Mouse (Mus musculus): ENCODE data around the gene Eml6. TPM values are rescaled to one million over a fixed set of nuclear protein-coding genes. Genes with fewer than 3 reads are reported as not detected.
A peak's percentile ranks its signal among the peaks of the same experiment; 100 is the strongest.

Eml6 gene
- polyA plus RNA-seq (2014; fragmentation: Nextera tagmentation; extraction: Ambion mirVana): 0.76 and 1.1 TPM in 2 replicates

DNA sequence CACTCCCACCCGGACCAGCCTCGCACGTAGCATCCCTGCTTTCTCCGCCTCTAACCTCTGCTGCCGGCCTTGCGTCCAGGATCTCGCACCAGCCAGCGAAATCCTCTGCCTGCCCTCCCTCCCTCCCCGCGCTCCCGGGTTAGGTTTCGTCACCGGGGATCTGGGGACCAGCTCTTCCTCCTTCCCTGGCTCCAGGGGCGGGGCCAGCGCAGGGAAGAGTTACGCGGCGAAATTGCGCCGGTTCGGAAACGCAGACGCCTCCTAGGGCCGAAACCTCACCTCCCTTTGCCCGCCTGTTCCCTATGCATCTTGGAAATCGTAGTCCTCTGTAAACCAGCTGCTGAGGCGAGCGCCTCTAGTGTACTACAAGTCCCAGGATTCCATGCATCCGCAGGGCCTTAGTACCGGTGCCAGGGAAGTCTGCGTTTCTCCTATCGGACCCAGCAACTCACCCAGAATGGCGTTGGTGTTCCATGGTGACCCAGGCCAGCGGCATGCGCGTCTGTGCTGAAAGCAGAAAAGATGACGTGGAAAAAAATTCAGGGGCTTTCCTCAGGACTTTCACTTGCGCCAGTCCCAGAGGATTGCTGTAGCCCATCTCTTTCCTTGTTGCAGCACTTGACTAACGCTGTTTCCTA lies at the start of gene Eml6:
Gene Eml6, minus strand, starts transcription at position 199 of the 638 bp plus-strand sequence.
- H3K27ac ChIP-seq (ENCODE audit: low read depth, low read length): peak within 1 kb of the TSS; percentile 67; the same call in 1 of the 2 replicates
- H3K36me3 ChIP-seq (ENCODE audit: control insufficient read depth, insufficient read depth, low read length): no peaks in the 10 kb centered on the region
- DNase-seq (ENCODE audit: low spot score): peak; percentile 97
- H3K27me3 ChIP-seq (ENCODE audit: control insufficient read depth, insufficient read depth, low read length): peaks cover 8% of the 10 kb centered on the region; the same call in 1 of the 2 replicates
- ATAC-seq (ENCODE audit: insufficient read depth, low FRiP score, low TSS enrichment): peak; percentile 97
- H3K9ac ChIP-seq (ENCODE audit: low read length): peak within 1 kb of the TSS; percentile 67
- WGBS: under 1% methylated on average over 39 of the region's 39 CpGs
- peak within 1 kb of the TSS; percentile 97 for H3K4me2 ChIP-seq (ENCODE audit: low read depth)
- peak within 1 kb of the TSS; percentile 56 for H3K4me3 ChIP-seq (ENCODE audit: low read depth, low read length)
- no peaks in the 10 kb centered on the region for H3K9me3 ChIP-seq (ENCODE audit: control insufficient read depth, low read length)
- no peaks in the 10 kb centered on the region for H3K4me1 ChIP-seq (ENCODE audit: control insufficient read depth, insufficient read depth, low read length)

DNA sequence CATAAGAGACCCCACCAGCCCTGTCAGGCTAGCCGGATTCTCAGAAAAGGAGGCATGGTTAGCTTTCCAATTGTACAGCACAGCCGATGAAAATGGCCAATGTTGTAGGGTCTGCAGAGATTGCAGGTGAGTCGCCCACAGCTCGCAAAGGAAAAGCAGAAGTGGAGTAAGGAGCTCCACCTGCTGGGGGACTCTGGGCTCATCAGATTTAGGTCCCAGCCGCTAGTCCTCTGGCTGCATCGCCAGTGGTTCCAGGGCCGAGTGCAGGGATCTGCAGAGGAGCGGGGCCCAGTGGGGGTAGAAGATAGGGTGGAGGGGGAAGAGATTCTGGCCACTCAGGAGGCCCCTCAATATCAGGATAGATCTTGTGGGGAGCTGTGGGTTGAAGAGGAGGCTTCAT lies 31.5 kb upstream of the Eml6 start:
- Histone ChIP-seq H3K27me3 (ENCODE audit: control insufficient read depth, insufficient read depth, low read length) (no peaks in the 10 kb centered on the region), H3K4me2 (ENCODE audit: low read depth) (no peak overlapping the region), H3K9ac (ENCODE audit: low read length) (no peak overlapping the region), H3K27ac (ENCODE audit: low read depth, low read length) (no peak overlapping the region), H3K4me3 (ENCODE audit: low read depth, low read length) (no peak overlapping the region), H3K36me3 (ENCODE audit: control insufficient read depth, insufficient read depth, low read length) (no peaks in the 10 kb centered on the region), H3K4me1 (ENCODE audit: control insufficient read depth, insufficient read depth, low read length) (no peaks in the 10 kb centered on the region), H3K9me3 (ENCODE audit: control insufficient read depth, low read length) (no peaks in the 10 kb centered on the region)
- 62% methylated on average over 8 of the region's 8 CpGs for WGBS
- ATAC-seq (ENCODE audit: insufficient read depth, low FRiP score, low TSS enrichment): no peak
- peak; percentile 11 for DNase-seq (ENCODE audit: low spot score)

DNA sequence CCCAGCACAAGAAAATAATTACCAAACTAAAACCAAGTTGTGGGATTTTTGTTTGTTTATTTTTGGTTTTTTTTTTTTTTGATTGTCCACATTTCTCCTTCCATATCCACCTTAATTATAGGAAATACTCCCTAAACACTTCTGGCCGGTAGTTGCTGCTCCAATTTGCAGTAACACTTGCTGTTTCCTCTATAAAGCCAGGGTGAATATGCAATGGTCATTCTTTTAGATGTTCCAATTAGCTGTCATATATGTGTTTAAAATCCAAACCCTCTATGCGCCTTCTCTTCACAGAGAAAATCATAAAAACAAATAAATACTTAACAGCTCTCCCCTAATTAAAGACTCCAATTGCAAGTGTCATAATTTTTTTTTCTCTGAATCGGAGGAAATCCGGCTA lies 689 bp downstream of the Eml6 start:
- H3K9me3 ChIP-seq (ENCODE audit: control insufficient read depth, low read length): no peaks in the 10 kb centered on the region
- ATAC-seq (ENCODE audit: insufficient read depth, low FRiP score, low TSS enrichment): no peak

DNA sequence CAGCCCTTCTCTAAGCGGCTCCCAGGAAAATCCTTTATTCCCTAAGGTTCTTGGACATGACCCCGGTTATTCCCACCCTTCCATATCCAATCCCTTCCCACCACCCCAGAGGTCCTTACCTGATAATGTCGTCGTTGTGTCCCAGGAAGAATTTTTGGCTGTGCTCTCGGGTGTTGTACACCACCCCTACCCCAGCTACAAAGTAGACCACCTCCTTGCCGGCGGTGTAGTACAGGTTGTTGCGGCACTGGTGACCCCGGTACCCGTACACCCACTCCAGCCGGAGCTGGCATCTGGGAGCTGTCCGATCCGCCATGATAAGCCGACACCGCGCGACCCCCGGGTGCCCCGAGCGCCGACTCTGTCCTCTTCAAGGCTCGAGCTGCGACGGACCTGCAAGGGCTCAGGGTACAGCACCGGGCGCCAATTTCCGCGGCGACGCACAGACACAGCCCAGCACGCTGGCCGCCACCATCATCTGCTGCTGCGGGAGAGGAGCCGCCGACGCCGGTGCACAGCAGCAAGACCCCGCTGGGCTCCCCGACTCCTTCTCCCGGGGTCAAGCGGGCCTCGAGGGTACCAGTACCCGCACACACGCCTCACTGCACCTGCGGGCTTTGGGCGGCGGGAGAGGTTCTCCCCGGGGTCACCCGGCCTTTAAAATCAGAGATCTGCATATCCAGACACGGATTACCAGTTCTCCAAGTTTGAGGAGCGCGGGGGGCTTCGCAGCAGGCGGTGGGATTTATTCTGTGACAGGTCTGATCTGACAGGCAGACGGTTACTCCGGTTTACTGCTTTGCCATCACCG lies 1.4 kb downstream of the Eml6 start:
- H3K9me3 ChIP-seq (ENCODE audit: control insufficient read depth, low read length): no peaks in the 10 kb centered on the region
- H3K4me1 ChIP-seq (ENCODE audit: control insufficient read depth, insufficient read depth, low read length): no peaks in the 10 kb centered on the region
- no peaks in the 10 kb centered on the region for H3K36me3 ChIP-seq (ENCODE audit: control insufficient read depth, insufficient read depth, low read length)
- DNase-seq (ENCODE audit: low spot score) (peak; percentile 59), ATAC-seq (ENCODE audit: insufficient read depth, low FRiP score, low TSS enrichment) (peak; percentile 28)
- peak overlapping the region; percentile 54 for H3K9ac ChIP-seq (ENCODE audit: low read length)
- H3K4me3 ChIP-seq (ENCODE audit: low read depth, low read length): peak overlapping the region; percentile 56
- H3K4me2 ChIP-seq (ENCODE audit: low read depth): peak overlapping the region; percentile 97
- H3K27ac ChIP-seq (ENCODE audit: low read depth, low read length): no peak overlapping the region
- H3K27me3 ChIP-seq (ENCODE audit: control insufficient read depth, insufficient read depth, low read length): peaks cover 8% of the 10 kb centered on the region; the same call in 1 of the 2 replicates
- WGBS: under 1% methylated on average over 57 of the region's 57 CpGs

More for the DNA sequence above, 689 bp downstream of the Eml6 start:
- Histone ChIP-seq H3K36me3 (ENCODE audit: control insufficient read depth, insufficient read depth, low read length) (no peaks in the 10 kb centered on the region), H3K27me3 (ENCODE audit: control insufficient read depth, insufficient read depth, low read length) (peaks cover 8% of the 10 kb centered on the region; the same call in 1 of the 2 replicates), H3K9ac (ENCODE audit: low read length) (no peak overlapping the region), H3K4me2 (ENCODE audit: low read depth) (peak overlapping the region; percentile 97), H3K27ac (ENCODE audit: low read depth, low read length) (no peak overlapping the region), H3K4me3 (ENCODE audit: low read depth, low read length) (peak overlapping the region; percentile 56), H3K4me1 (ENCODE audit: control insufficient read depth, insufficient read depth, low read length) (no peaks in the 10 kb centered on the region)
- DNase-seq (ENCODE audit: low spot score): no peak
- WGBS: 8% methylated on average over 4 of the region's 4 CpGs

DNA sequence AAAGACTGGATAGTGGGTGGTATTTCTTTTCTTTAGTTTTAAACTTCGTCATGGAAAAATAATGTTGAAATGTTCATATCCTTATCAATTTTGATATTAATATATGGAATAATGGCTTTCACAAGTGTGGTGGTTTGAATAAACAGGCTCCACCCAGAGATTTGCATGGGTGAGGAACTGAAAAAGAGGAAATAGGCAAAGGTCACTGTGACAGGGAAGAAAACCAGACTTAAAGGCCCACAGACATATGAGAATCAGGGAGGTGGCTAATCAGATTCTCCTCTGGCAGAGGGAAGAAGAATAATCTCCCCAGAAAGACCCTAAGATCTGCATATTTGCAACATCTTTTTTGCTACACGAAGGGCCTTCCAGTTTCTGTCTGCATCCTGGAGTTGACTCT lies 39.6 kb downstream of the Eml6 start:
- H3K9ac ChIP-seq (ENCODE audit: low read length): no peak overlapping the region
- ATAC-seq (ENCODE audit: insufficient read depth, low FRiP score, low TSS enrichment) (no peak), DNase-seq (ENCODE audit: low spot score) (no peak)
- no peaks in the 10 kb centered on the region for H3K27me3 ChIP-seq (ENCODE audit: control insufficient read depth, insufficient read depth, low read length)
- H3K4me1 ChIP-seq (ENCODE audit: control insufficient read depth, insufficient read depth, low read length): no peaks in the 10 kb centered on the region
- no peak overlapping the region for H3K27ac ChIP-seq (ENCODE audit: low read depth, low read length)
- no peaks in the 10 kb centered on the region for H3K9me3 ChIP-seq (ENCODE audit: control insufficient read depth, low read length)
- H3K36me3 ChIP-seq (ENCODE audit: control insufficient read depth, insufficient read depth, low read length): no peaks in the 10 kb centered on the region
- no peak overlapping the region for H3K4me2 ChIP-seq (ENCODE audit: low read depth)
- no peak overlapping the region for H3K4me3 ChIP-seq (ENCODE audit: low read depth, low read length)
- WGBS: 78% methylated on average over 2 of the region's 2 CpGs

DNA sequence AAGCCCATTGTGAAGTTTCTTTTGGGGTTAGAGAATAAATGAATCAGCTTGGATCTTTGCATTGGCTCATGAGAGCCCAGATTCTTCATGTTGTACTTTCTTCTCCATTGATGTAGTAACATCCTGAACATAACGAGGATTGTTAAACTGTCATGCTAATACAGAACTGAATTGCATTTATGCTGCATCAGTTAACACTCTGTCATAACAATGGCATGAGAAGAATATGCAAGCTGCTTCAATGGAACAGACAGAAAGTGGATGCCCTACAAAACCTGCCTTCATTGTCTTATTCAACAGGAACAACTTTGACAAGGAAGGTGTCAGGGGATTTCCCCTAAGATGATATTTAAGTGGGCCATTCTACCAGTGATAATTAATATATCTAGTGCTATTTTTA lies 57.0 kb downstream of the Eml6 start:
- H3K4me2 ChIP-seq (ENCODE audit: low read depth): no peak overlapping the region
- ATAC-seq (ENCODE audit: insufficient read depth, low FRiP score, low TSS enrichment) (no peak), DNase-seq (ENCODE audit: low spot score) (no peak)
- no peaks in the 10 kb centered on the region for H3K36me3 ChIP-seq (ENCODE audit: control insufficient read depth, insufficient read depth, low read length)
- H3K9me3 ChIP-seq (ENCODE audit: control insufficient read depth, low read length): no peaks in the 10 kb centered on the region
- H3K27ac ChIP-seq (ENCODE audit: low read depth, low read length): no peak overlapping the region
- WGBS: 73% methylated on average over 1 of the region's 1 CpGs
- no peak overlapping the region for H3K4me3 ChIP-seq (ENCODE audit: low read depth, low read length)
- H3K9ac ChIP-seq (ENCODE audit: low read length): no peak overlapping the region
- no peaks in the 10 kb centered on the region for H3K4me1 ChIP-seq (ENCODE audit: control insufficient read depth, insufficient read depth, low read length)
- no peaks in the 10 kb centered on the region for H3K27me3 ChIP-seq (ENCODE audit: control insufficient read depth, insufficient read depth, low read length)

DNA sequence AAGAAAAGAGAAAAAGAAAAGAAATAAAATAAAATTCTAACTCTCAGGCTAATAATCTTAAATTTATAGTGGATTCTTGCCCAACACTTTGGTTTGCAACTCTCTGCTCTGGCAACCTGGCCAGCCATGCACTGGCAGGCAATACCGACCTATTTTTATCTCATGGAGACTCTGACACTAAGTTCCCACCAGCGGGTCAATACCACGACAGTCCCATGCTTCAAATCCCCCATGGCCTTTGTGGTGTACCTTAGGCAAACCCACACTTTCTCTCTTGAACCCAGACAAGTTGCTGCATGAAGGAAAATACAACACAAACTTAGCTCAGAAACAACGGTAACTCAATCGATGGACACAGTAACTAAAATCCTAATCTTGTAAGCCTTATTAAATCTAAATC lies 66.5 kb downstream of the Eml6 start:
- no peaks in the 10 kb centered on the region for H3K4me1 ChIP-seq (ENCODE audit: control insufficient read depth, insufficient read depth, low read length)
- no peak overlapping the region for H3K27ac ChIP-seq (ENCODE audit: low read depth, low read length)
- H3K4me2 ChIP-seq (ENCODE audit: low read depth): no peak overlapping the region
- WGBS: 89% methylated on average over 5 of the region's 5 CpGs
- no peaks in the 10 kb centered on the region for H3K27me3 ChIP-seq (ENCODE audit: control insufficient read depth, insufficient read depth, low read length)
- H3K4me3 ChIP-seq (ENCODE audit: low read depth, low read length): no peak overlapping the region
- H3K9me3 ChIP-seq (ENCODE audit: control insufficient read depth, low read length): no peaks in the 10 kb centered on the region
- H3K9ac ChIP-seq (ENCODE audit: low read length): no peak overlapping the region
- DNase-seq (ENCODE audit: low spot score) (no peak), ATAC-seq (ENCODE audit: insufficient read depth, low FRiP score, low TSS enrichment) (no peak)
- H3K36me3 ChIP-seq (ENCODE audit: control insufficient read depth, insufficient read depth, low read length): no peaks in the 10 kb centered on the region

DNA sequence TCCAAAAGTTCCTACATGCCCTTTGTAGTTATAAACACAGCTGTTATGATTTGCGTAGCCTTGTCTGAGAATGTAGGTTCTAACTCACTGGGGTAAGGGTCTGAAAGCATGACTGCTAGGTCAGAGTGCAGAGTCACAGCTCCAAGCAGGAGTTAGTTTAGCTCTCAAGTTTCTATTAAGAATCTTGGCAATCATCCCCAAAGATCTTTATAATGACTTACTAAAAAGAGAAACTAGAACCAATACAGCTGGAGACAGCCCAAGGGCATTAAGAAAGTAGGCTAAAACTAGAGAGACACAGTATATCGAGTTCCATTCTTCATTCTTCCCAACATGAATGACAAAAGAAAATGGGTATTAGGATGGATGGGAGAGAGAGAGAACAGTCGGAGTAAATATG lies 81.2 kb downstream of the Eml6 start:
- 86% methylated on average over 3 of the region's 3 CpGs for WGBS
- Histone ChIP-seq H3K4me3 (ENCODE audit: low read depth, low read length) (no peak overlapping the region), H3K9me3 (ENCODE audit: control insufficient read depth, low read length) (no peaks in the 10 kb centered on the region), H3K27me3 (ENCODE audit: control insufficient read depth, insufficient read depth, low read length) (no peaks in the 10 kb centered on the region), H3K9ac (ENCODE audit: low read length) (no peak overlapping the region), H3K4me1 (ENCODE audit: control insufficient read depth, insufficient read depth, low read length) (no peaks in the 10 kb centered on the region), H3K36me3 (ENCODE audit: control insufficient read depth, insufficient read depth, low read length) (no peaks in the 10 kb centered on the region), H3K27ac (ENCODE audit: low read depth, low read length) (no peak overlapping the region), H3K4me2 (ENCODE audit: low read depth) (no peak overlapping the region)
- DNase-seq (ENCODE audit: low spot score) (no peak), ATAC-seq (ENCODE audit: insufficient read depth, low FRiP score, low TSS enrichment) (no peak)

DNA sequence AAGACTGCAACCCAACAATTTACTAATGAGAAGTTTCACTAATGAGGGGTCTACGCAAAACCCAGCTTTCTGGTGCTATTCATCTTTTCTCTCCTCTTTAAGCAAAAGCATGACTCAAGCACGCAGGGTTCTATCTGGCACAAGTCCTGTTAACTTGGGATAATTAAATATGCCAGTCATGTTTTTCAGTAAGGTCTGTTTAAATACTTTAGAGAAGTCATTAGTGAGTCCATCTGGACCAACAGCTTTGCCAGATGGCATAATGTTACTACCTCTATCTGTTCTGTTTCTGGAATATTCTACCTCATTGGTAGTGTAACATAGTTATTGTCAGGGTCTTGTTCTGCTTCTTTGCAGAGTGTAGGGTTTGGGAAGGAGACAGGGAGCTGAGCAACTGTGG lies 101.5 kb downstream of the Eml6 start:
- no peak overlapping the region for H3K27ac ChIP-seq (ENCODE audit: low read depth, low read length)
- no peak overlapping the region for H3K4me2 ChIP-seq (ENCODE audit: low read depth)
- 83% methylated on average over 2 of the region's 2 CpGs for WGBS
- H3K9ac ChIP-seq (ENCODE audit: low read length): no peak overlapping the region
- H3K36me3 ChIP-seq (ENCODE audit: control insufficient read depth, insufficient read depth, low read length): no peaks in the 10 kb centered on the region
- no peak overlapping the region for H3K4me3 ChIP-seq (ENCODE audit: low read depth, low read length)
- DNase-seq (ENCODE audit: low spot score): no peak
- ATAC-seq (ENCODE audit: insufficient read depth, low FRiP score, low TSS enrichment): no peak
- H3K27me3 ChIP-seq (ENCODE audit: control insufficient read depth, insufficient read depth, low read length): no peaks in the 10 kb centered on the region
- H3K4me1 ChIP-seq (ENCODE audit: control insufficient read depth, insufficient read depth, low read length): no peaks in the 10 kb centered on the region
- H3K9me3 ChIP-seq (ENCODE audit: control insufficient read depth, low read length): no peaks in the 10 kb centered on the region
